Comparison of ENCODE assay signal across 8 mouse cellular contexts in the genomic region with DNA sequence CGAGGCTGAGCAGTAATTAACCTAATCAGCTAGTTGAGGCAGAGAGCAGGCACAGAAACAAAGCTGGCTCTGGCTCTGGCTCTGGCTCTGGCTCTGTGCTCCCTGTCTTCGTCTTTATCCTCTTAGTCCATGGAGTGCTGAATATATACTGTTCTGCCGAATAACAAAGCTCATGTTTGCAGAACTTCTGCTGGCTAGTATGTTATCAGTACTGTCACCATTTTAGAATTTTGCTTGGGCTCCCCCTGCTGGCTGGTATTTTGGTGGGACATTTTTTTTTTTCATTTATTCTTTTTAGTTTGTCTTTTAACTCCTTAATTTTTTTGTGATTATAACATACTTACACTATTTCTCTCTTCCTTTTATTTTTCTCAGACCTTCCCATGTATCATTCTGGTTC.
DNase-seq lines count a peak whose midpoint lies in the region; ATAC-seq lines count a peak whose summit lies in the region.

No protein-coding gene starts in this region.

- H3K9ac ChIP-seq in hindbrain, embryonic 11.5 days (ENCODE audit: low read depth, low read length) = no peak overlapping the region
- H3K9ac ChIP-seq in hindbrain, embryonic 13.5 days = no peak overlapping the region
- H3K9ac ChIP-seq in embryonic facial prominence, embryonic 11.5 days (replicated peaks; ENCODE audit: low read length) = no peak overlapping the region

- no peak overlapping the region for H3K4me2 ChIP-seq in hindbrain, embryonic 11.5 days (replicated peaks; ENCODE audit: low read depth, low read length)
- no peak overlapping the region for H3K4me2 ChIP-seq in hindbrain, embryonic 13.5 days
- H3K4me2 ChIP-seq in embryonic facial prominence, embryonic 11.5 days (ENCODE audit: low read depth, low read length) = no peak overlapping the region

- no peak overlapping the region for H3K4me3 ChIP-seq in hindbrain, embryonic 11.5 days (ENCODE audit: low read depth, low read length)
- H3K4me3 ChIP-seq in hindbrain, embryonic 13.5 days = no peak overlapping the region
- H3K4me3 ChIP-seq in embryonic facial prominence, embryonic 11.5 days (ENCODE audit: low read depth, low read length) = no peak overlapping the region

- no peaks in the 10 kb centered on the region for H3K36me3 ChIP-seq in hindbrain, embryonic 11.5 days (ENCODE audit: control insufficient read depth, insufficient read depth, low read length)
- H3K36me3 ChIP-seq in hindbrain, embryonic 13.5 days = no peaks in the 10 kb centered on the region
- no peaks in the 10 kb centered on the region for H3K36me3 ChIP-seq in embryonic facial prominence, embryonic 11.5 days (replicated peaks; ENCODE audit: control insufficient read depth, insufficient read depth, low read depth, low read length)

- H3K27ac ChIP-seq in hindbrain, embryonic 11.5 days (ENCODE audit: low read depth, low read length) = no peak overlapping the region
- H3K27ac ChIP-seq in hindbrain, embryonic 13.5 days = no peak overlapping the region
- no peak overlapping the region for H3K27ac ChIP-seq in embryonic facial prominence, embryonic 11.5 days (replicated peaks; ENCODE audit: low read depth, low read length)

- H3K27me3 ChIP-seq in hindbrain, embryonic 11.5 days (ENCODE audit: control insufficient read depth, insufficient read depth, low read length) = no peaks in the 10 kb centered on the region
- no peaks in the 10 kb centered on the region for H3K27me3 ChIP-seq in hindbrain, embryonic 13.5 days
- H3K27me3 ChIP-seq in embryonic facial prominence, embryonic 11.5 days (ENCODE audit: control insufficient read depth, insufficient read depth, low read length) = no peaks in the 10 kb centered on the region

- peak; percentile 44 for DNase-seq in hindbrain, embryonic 11.5 days (ENCODE audit: low spot score)
- DNase-seq in A20 (ENCODE audit: low read depth, low spot score) = peak; percentile 63
- peak; percentile 67 for DNase-seq in adipocyte (ENCODE audit: low spot score)
- peak; percentile 55 for DNase-seq in embryonic facial prominence, embryonic 11.5 days (ENCODE audit: low spot score)
- DNase-seq in yolk sac, embryonic 10.5 days (ENCODE audit: low spot score) = peak; percentile 18

- ATAC-seq in hindbrain, embryonic 11.5 days (ENCODE audit: low FRiP score) = no peak; the same call in 1 of the 2 replicates
- ATAC-seq in hindbrain, embryonic 13.5 days (ENCODE audit: low FRiP score) = no peak
- no peak for ATAC-seq in embryonic facial prominence, embryonic 11.5 days (replicated peaks; ENCODE audit: insufficient number of reproducible peaks, low FRiP score, low TSS enrichment, low read depth)
- peak; percentile 82 for ATAC-seq in inflammation-experienced regulatory T-cells, adult 6 months
- ATAC-seq in megakaryocyte progenitor cell, adult 5-6 weeks (replicated peaks; ENCODE audit: poor library complexity) = peak; percentile 87

- H3K4me1 ChIP-seq in hindbrain, embryonic 11.5 days (replicated peaks; ENCODE audit: control insufficient read depth, insufficient read depth, low read length) = no peaks in the 10 kb centered on the region
- 0 out of 2 replicates have a peak, but pooled peaks cover 3% of the 10 kb centered on the region for H3K4me1 ChIP-seq in hindbrain, embryonic 13.5 days (replicated peaks)
- H3K4me1 ChIP-seq in embryonic facial prominence, embryonic 11.5 days (ENCODE audit: control insufficient read depth, insufficient read depth, low read length) = no peaks in the 10 kb centered on the region

- H3K9me3 ChIP-seq in hindbrain, embryonic 11.5 days (ENCODE audit: control insufficient read depth, low read length) = no peaks in the 10 kb centered on the region
- H3K9me3 ChIP-seq in hindbrain, embryonic 13.5 days = no peaks in the 10 kb centered on the region
- H3K9me3 ChIP-seq in embryonic facial prominence, embryonic 11.5 days (replicated peaks; ENCODE audit: control insufficient read depth, low read length) = no peaks in the 10 kb centered on the region

- 76% methylated on average over 3 of the region's 3 CpGs for WGBS in hindbrain, embryonic 11.5 days
- 71% methylated on average over 3 of the region's 3 CpGs for WGBS in hindbrain, embryonic 13.5 days
- WGBS in embryonic facial prominence, embryonic 11.5 days = 61% methylated on average over 3 of the region's 3 CpGs

Comparison
In these comparisons a context has a peak if more than half of its experiments do, and no peak if none do; other contexts are left out.
1. ATAC-seq: peak in inflammation-experienced regulatory T-cells, adult 6 months (single experiment) and megakaryocyte progenitor cell, adult 5-6 weeks (single experiment); none in hindbrain, embryonic 11.5 days (single experiment), hindbrain, embryonic 13.5 days (single experiment) and embryonic facial prominence, embryonic 11.5 days (single experiment).
2. Peak in every context shown above with its lines, with median percentiles within 50 percentile points of each other: DNase-seq.